Mouse (Mus musculus): ENCODE results near the gene Egfl7. TPM values are rescaled to one million over a fixed set of nuclear protein-coding genes. Genes with fewer than 3 reads are reported as not detected.

Egfl7 gene
- polyA plus RNA-seq (2012; rRNA removed) = 131 and 140 TPM in 2 replicates

GRCm38 (mm10) chr2:26579714-26580113 lies at the start of gene Egfl7:
Gene Egfl7, plus strand, starts transcription at chr2:26580014.

DNA sequence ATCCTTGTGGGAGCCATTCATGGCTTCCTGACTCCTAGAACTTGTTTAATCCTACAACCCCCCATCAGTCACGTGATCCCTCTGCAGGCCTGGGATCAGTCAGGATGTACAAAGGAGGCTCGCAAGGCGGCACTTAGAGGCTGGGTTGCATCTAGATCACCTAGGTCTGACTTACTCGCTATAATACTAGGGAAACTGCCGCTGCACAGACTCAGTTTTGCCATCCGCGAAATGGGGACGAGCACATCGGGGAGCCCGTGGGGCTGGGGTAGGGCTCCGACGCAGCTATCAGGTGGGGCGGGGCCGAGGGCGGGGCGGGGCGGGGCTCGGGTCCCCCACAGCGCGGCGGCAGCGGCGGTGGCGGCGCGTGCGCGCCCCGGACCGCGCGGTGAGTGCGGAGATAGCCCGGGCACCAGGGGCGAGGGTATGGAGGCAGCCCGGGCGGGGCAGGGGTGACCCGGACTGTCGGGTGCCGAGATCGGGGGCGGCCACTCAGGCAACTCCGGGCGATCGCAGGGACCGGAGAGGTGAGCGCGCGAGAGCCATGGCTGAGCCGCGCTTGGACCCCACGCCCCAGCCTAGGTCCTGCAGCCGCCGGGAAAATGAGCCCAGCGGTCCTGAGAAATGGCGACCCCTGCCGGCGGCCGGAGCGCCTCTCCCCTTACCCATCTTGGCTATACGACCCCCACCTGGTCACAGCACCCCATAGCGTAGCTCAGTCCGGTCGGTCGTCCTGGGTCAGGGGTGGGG lies 6.7 kb downstream of the Egfl7 start, which contains the start of gene Gm20532:
Gene Gm20532, plus strand, starts transcription at position 346 of the 750 bp plus-strand sequence.

GRCm38 (mm10) chr2:26603720-26604671 lies 24.2 kb downstream of the Egfl7 start, which contains the start of gene Agpat2:
Gene Agpat2, minus strand, starts transcription at chr2:26604417.

GRCm38 (mm10) chr2:26627921-26628739 lies 48.3 kb downstream of the Egfl7 start, which contains the start of gene Fam69b:
Gene Fam69b, plus strand, starts transcription at chr2:26628457.

Other genes with a start within 250 kb of the Egfl7 start
- 28.5 and 28.7 TPM in 2 replicates for gene Dnlz, start 227.9 kb upstream of the Egfl7 start, polyA plus RNA-seq (2012; rRNA removed)
- 2.1 and 3.2 TPM in 2 replicates for gene Card9, start 219.1 kb upstream of the Egfl7 start, polyA plus RNA-seq (2012; rRNA removed)
- gene Snapc4, start 199.4 kb upstream of the Egfl7 start, polyA plus RNA-seq (2012; rRNA removed) = 57.9 and 63.3 TPM in 2 replicates
- gene Entr1, start 190.7 kb upstream of the Egfl7 start, polyA plus RNA-seq (2012; rRNA removed) = 294 and 301 TPM in 2 replicates
- gene Pmpca, start 190.7 kb upstream of the Egfl7 start, polyA plus RNA-seq (2012; rRNA removed) = 123 and 126 TPM in 2 replicates
- 34.4 and 35.6 TPM in 2 replicates for gene Inpp5e, start 170.8 kb upstream of the Egfl7 start, polyA plus RNA-seq (2012; rRNA removed)
- gene Sec16a, start 134.8 kb upstream of the Egfl7 start, polyA plus RNA-seq (2012; rRNA removed) = 35.6 and 37.3 TPM in 2 replicates
- 11.0 and 11.8 TPM in 2 replicates for gene Notch1, start 63.4 kb upstream of the Egfl7 start, polyA plus RNA-seq (2012; rRNA removed)
- not detected in 2 replicates for gene Gm20532, start 6.6 kb downstream of the Egfl7 start, polyA plus RNA-seq (2012; rRNA removed)
- 4.8 and 6.1 TPM in 2 replicates for gene Agpat2, start 24.4 kb downstream of the Egfl7 start, polyA plus RNA-seq (2012; rRNA removed)
- gene Fam69b, start 48.4 kb downstream of the Egfl7 start, polyA plus RNA-seq (2012; rRNA removed) = 123 and 131 TPM in 2 replicates
- gene Lcn4, start 91.3 kb downstream of the Egfl7 start, polyA plus RNA-seq (2012; rRNA removed) = not detected in 2 replicates

Data from central nervous system, embryonic 18 days (tissue).